Mouse (Mus musculus): ENCODE measurements around the gene Sez6l. TPM values are rescaled to one million over a fixed set of nuclear protein-coding genes. Genes with fewer than 3 reads are reported as not detected.

Gene Sez6l
- total and polyA plus RNA-seq, 3 experiments = not detected

DNA sequence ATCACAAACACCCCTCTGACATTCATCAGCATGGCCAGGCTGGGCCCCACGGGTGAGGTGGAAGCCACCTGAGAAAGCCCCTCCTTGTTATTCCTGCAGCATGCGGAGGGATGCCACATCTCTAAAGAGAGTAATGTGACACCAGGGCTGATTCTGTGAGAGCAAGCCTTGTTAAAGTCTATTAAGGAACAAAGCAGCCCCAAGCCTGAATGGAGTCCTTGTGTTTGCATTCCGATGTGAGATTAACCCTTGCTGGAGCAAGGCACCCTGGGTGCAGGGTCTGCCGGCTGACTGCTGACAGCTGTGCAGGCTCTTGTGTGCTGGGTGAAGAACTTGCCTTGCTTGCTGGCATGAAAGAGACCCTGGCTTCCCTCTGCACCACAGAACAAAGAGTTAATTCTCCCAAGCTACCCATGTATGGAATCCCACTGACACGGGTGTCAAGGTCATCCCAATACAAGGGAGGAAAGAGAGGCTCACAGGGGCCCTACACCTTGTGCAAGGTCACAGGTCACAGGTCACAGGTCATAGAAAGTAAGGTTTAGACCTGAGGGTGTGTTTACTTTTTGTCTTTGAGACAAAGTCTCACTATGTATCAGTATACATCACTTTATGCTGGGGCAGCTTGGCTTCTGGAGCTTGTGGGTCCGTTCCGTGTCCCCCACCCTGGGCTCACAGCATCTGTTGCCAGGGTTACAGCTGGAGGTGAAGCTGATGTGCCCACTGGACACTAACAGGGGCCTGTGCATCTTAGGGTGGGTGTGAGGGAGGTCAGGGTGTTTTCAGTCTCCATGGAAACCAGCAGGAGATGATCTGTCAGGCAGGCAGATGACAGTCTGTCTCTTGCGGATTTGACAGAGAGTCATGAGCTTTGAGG lies 55.9 kb downstream of the Sez6l start:
- Histone ChIP-seq H3K4me1 (ENCODE audit: control insufficient read depth in 1 of 2, insufficient read depth in 2 of 2) (no peaks in the 10 kb centered on the region), H3K9me3 (replicated peaks; ENCODE audit: low read length) (peaks cover 93% of the 10 kb centered on the region), H3K9ac (ENCODE audit: insufficient read depth, low read depth) (no peak overlapping the region), H3K27me3 (replicated peaks) (no peaks in the 10 kb centered on the region), H3K36me3 (replicated peaks in 1 of 2; ENCODE audit: control insufficient read depth in 1 of 2, insufficient read depth in 1 of 2, low read length in 1 of 2) (no peaks in the 10 kb centered on the region), H3K4me2 (ENCODE audit: insufficient read depth, low read depth, poor library complexity, severe bottlenecking) (no peak overlapping the region), H3K4me3 (replicated peaks in 1 of 3; ENCODE audit: low read depth in 2 of 3, low read length in 2 of 3, poor library complexity in 1 of 3) (no peak overlapping the region), H3K27ac (ENCODE audit: insufficient read depth, low read depth) (no peak overlapping the region), H3K79me2 (replicated peaks; ENCODE audit: control insufficient read depth, extremely low read depth, insufficient read depth, poor library complexity, severe bottlenecking) (no peaks in the 10 kb centered on the region)
- dilution Hi-C loops (cut with MboI; ENCODE audit: extremely low pct_ligation_motif_present, extremely low pct_unique_long_range_greater_than_20kb, low sequenced_read_pairs) = no loop called here
- no peak for DNase-seq (ENCODE audit: extremely low read depth)
- in situ Hi-C loops (cut with MboI; ENCODE audit: low pct_ligation_motif_present, low pct_unique_long_range_greater_than_20kb, low sequenced_read_pairs) = no loop called here
- TF ChIP-seq ZNF384 (IDR thresholded peaks at IDR 0.05; ENCODE audit: low read depth, low read length) (no peak), TBP (conservative IDR thresholded peaks at IDR 0.05; ENCODE audit: low read depth, low read length) (no peak), CHD1 (IDR thresholded peaks at IDR 0.05; ENCODE audit: low read depth, low read length) (no peak), GABPA (IDR thresholded peaks at IDR 0.05; ENCODE audit: insufficient replicate concordance, low read depth, low read length) (no peak), UBTF (IDR thresholded peaks at IDR 0.05; ENCODE audit: low read depth, low read length) (no peak), JUND (conservative IDR thresholded peaks at IDR 0.05; ENCODE audit: low read depth, low read length) (no peak), NRF1 (IDR thresholded peaks at IDR 0.05; ENCODE audit: low read depth, low read length) (no peak), HCFC1 (IDR thresholded peaks at IDR 0.05; ENCODE audit: low read depth, low read length) (no peak), SMC3 (IDR thresholded peaks at IDR 0.05; ENCODE audit: low read depth, low read length) (no peak), MAZ (IDR thresholded peaks at IDR 0.05; ENCODE audit: low read depth, low read length) (no peak), JUN (IDR thresholded peaks at IDR 0.05; ENCODE audit: insufficient read depth, low read depth, low read length) (no peak), RAD21 (IDR thresholded peaks at IDR 0.05; ENCODE audit: low read depth, low read length) (no peak)

DNA sequence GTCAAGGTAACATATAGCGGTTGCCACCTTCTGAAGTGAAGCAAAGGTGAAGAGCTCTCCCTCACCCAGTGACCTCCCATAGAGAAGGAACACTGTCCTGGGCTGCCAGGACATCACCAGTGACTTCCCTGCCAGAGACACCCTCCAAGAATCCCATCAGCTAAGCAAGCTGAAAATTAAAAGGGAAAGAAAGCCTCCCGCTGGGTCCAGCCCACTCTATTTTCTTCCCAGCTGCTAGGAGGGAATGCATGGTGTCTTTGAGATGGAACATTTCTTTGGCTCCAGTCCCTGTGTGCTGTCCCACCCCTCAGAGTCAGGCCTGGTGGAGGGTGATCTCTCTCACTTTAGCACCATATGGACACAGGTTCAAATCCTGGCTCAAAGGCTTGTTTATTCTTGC lies 58.2 kb downstream of the Sez6l start:
- TF ChIP-seq MAFK (IDR thresholded peaks at IDR 0.05; ENCODE audit: insufficient replicate concordance, low read length) = no peak
- no peaks in the 10 kb centered on the region for H3K36me3 ChIP-seq (replicated peaks in 1 of 2; ENCODE audit: control insufficient read depth in 1 of 2, insufficient read depth in 1 of 2, low read length in 1 of 2)
- no peaks in the 10 kb centered on the region for H3K79me2 ChIP-seq (replicated peaks; ENCODE audit: control insufficient read depth, extremely low read depth, insufficient read depth, poor library complexity, severe bottlenecking)
- no peak overlapping the region for H3K9ac ChIP-seq (ENCODE audit: insufficient read depth, low read depth)
- no peak overlapping the region for H3K4me2 ChIP-seq (ENCODE audit: insufficient read depth, low read depth, poor library complexity, severe bottlenecking)
- DNase-seq (ENCODE audit: extremely low read depth) = no peak
- H3K4me3 ChIP-seq (replicated peaks in 1 of 3; ENCODE audit: low read depth in 2 of 3, low read length in 2 of 3, poor library complexity in 1 of 3) = no peak overlapping the region
- no peaks in the 10 kb centered on the region for H3K27me3 ChIP-seq (replicated peaks)
- no peaks in the 10 kb centered on the region for H3K4me1 ChIP-seq (ENCODE audit: control insufficient read depth in 1 of 2, insufficient read depth in 2 of 2)
- H3K9me3 ChIP-seq (replicated peaks; ENCODE audit: low read length) = peaks cover 90% of the 10 kb centered on the region
- dilution Hi-C loops (cut with MboI; ENCODE audit: extremely low pct_ligation_motif_present, extremely low pct_unique_long_range_greater_than_20kb, low sequenced_read_pairs) (no loop called here), in situ Hi-C loops (cut with MboI; ENCODE audit: low pct_ligation_motif_present, low pct_unique_long_range_greater_than_20kb, low sequenced_read_pairs) (no loop called here)
- no peak overlapping the region for H3K27ac ChIP-seq (ENCODE audit: insufficient read depth, low read depth)
